Mouse (Mus musculus): ENCODE data around the gene Carmil3.

Gene Carmil3

GRCm38 (mm10) chr14:55490361-55491201 lies at the start of gene Carmil3:
Gene Carmil3 (plus strand): TSS chr14:55490651.
- in situ Hi-C loops (cut with MseI, MboI): no loop called here

- in situ Hi-C loops (cut with MseI, MboI): no loop called here
These were observed 32.8 kb upstream of the Carmil3 start for GRCm38 (mm10) chr14:55457693-55458092.

- in situ Hi-C loops (cut with MseI, MboI): no loop called here
These were observed 32.2 kb upstream of the Carmil3 start for GRCm38 (mm10) chr14:55458273-55458672.

- in situ Hi-C loops (cut with MseI, MboI): no loop called here
These were observed 31.7 kb upstream of the Carmil3 start for GRCm38 (mm10) chr14:55458761-55459160.

- in situ Hi-C loops (cut with MseI, MboI): no loop called here
These were observed 30.7 kb upstream of the Carmil3 start for GRCm38 (mm10) chr14:55459796-55460195.

- in situ Hi-C loops (cut with MseI, MboI): no loop called here
These were observed 30.2 kb upstream of the Carmil3 start for GRCm38 (mm10) chr14:55460297-55460696.

GRCm38 (mm10) chr14:55461757-55462156 lies 28.7 kb upstream of the Carmil3 start:
- in situ Hi-C loops (cut with MseI, MboI): no loop called here

- in situ Hi-C loops (cut with MseI, MboI): no loop called here
These were observed 24.0 kb upstream of the Carmil3 start for GRCm38 (mm10) chr14:55466481-55466880.

GRCm38 (mm10) chr14:55467108-55467507 lies 23.3 kb upstream of the Carmil3 start:
- in situ Hi-C loops (cut with MseI, MboI): no loop called here

GRCm38 (mm10) chr14:55468301-55468741 lies 22.1 kb upstream of the Carmil3 start:
- in situ Hi-C loops (cut with MseI, MboI): no loop called here

- in situ Hi-C loops (cut with MseI, MboI): no loop called here
These were observed 21.4 kb upstream of the Carmil3 start for GRCm38 (mm10) chr14:55469041-55469440.

GRCm38 (mm10) chr14:55469821-55470220 lies 20.6 kb upstream of the Carmil3 start:
- in situ Hi-C loops (cut with MseI, MboI): no loop called here

GRCm38 (mm10) chr14:55470806-55471205 lies 19.6 kb upstream of the Carmil3 start:
- in situ Hi-C loops (cut with MseI, MboI): no loop called here

GRCm38 (mm10) chr14:55475654-55476053 lies 14.8 kb upstream of the Carmil3 start:
- in situ Hi-C loops (cut with MseI, MboI): no loop called here

GRCm38 (mm10) chr14:55477421-55477820 lies 13.0 kb upstream of the Carmil3 start:
- in situ Hi-C loops (cut with MseI, MboI): no loop called here

GRCm38 (mm10) chr14:55477829-55478228 lies 12.6 kb upstream of the Carmil3 start:
- in situ Hi-C loops (cut with MseI, MboI): no loop called here

GRCm38 (mm10) chr14:55478651-55479599 lies 11.5 kb upstream of the Carmil3 start, which contains the start of gene Dhrs4:
Gene Dhrs4 (plus strand): TSS chr14:55478758.
- in situ Hi-C loops (cut with MseI, MboI): no loop called here

- in situ Hi-C loops (cut with MseI, MboI): no loop called here
These were observed 10.8 kb upstream of the Carmil3 start for GRCm38 (mm10) chr14:55479629-55480028.

- in situ Hi-C loops (cut with MseI, MboI): no loop called here
These were observed 5.9 kb upstream of the Carmil3 start for GRCm38 (mm10) chr14:55484430-55485085.

- in situ Hi-C loops (cut with MseI, MboI): no loop called here
These were observed 3.6 kb upstream of the Carmil3 start for GRCm38 (mm10) chr14:55486836-55487235.

- in situ Hi-C loops (cut with MseI, MboI): no loop called here
These were observed 911 bp downstream of the Carmil3 start for GRCm38 (mm10) chr14:55491291-55491833.

Measured in mouse trophoblast stem cell (cell line).